Mouse (Mus musculus) lung, postnatal 0 days (tissue): ENCODE data around the gene Adam19.

Experiments
- CTCF ChIP-seq: IDR thresholded peaks from 2 replicates; pipeline ENCODE4 v1.5.1; 2016; ENCODE audit warnings: antibody characterized with exemption, mild to moderate bottlenecking
- EP300 ChIP-seq: IDR thresholded peaks from 2 replicates; pipeline ENCODE4 v1.6.1; 2016; ENCODE audit warnings: antibody characterized with exemption, mild to moderate bottlenecking, control low read depth

DNA sequence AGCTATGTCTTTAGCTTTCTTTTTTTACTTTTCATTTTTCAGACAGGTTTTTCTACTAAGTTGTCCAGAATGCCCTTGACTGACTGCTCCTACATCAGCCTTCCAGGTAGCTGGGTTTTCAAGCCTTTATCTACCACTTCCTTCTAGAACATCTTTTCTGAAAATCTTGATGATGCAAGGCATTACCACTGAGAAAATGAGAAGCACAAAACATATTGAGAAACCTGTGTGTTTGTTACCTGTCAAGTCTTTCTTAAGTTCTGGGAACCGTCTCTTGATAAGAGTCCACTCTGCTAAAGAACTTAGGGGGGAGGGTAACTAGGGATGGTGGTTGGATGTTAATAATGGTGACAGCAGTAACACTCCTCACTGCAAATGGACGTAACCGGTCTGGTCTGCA lies 19.7 kb downstream of the Adam19 start:
- TF ChIP-seq EP300 (no peak), CTCF (no peak)
